Mouse (Mus musculus) thymus, adult 2 months (tissue): ENCODE results near the gene S100a1. TPM values are rescaled to one million over a fixed set of nuclear protein-coding genes. Genes with fewer than 3 reads are reported as not detected.

ENCODE experiments used
- DNase-seq: peaks from one replicate; pipeline ENCODE4 v3.0.0; 2021
- H3K27ac ChIP-seq: fragments of 200-500 bp; 2 replicates; pipeline ENCODE4 v1.5.1; 2012; ENCODE audit warnings: low read length, control low read depth; ENCODE audit not compliant: control insufficient read depth, insufficient read depth
- H3K27me3 ChIP-seq: fragments of 200-500 bp; 2 replicates; pipeline ENCODE4 v1.6.1; 2012; ENCODE audit warnings: mild to moderate bottlenecking, low read length, moderate library complexity, mixed read lengths; ENCODE audit not compliant: control insufficient read depth, insufficient read depth
- H3K36me3 ChIP-seq: fragments of 200-500 bp; 2 replicates; pipeline ENCODE4 v1.6.1; 2012; ENCODE audit warnings: mild to moderate bottlenecking, low read length, moderate library complexity; ENCODE audit not compliant: control insufficient read depth, insufficient read depth
- H3K4me1 ChIP-seq: fragments of 200-500 bp; replicated peaks from 2 replicates; pipeline ENCODE4 v1.6.1; 2012; ENCODE audit warnings: low read length; ENCODE audit not compliant: control insufficient read depth, insufficient read depth
- H3K4me3 ChIP-seq: fragments of 200-500 bp; 2 replicates; pipeline ENCODE4 v1.5.1; 2012; ENCODE audit warnings: mild to moderate bottlenecking, low read length, control low read depth, moderate library complexity; ENCODE audit not compliant: control insufficient read depth, insufficient read depth
- CTCF ChIP-seq: fragments of 200-500 bp; IDR thresholded peaks from 2 replicates; pipeline ENCODE4 v1.5.1; 2012; ENCODE audit warnings: mild to moderate bottlenecking, control low read depth, low read length, moderate library complexity, borderline replicate concordance; ENCODE audit not compliant: control insufficient read depth, poor library complexity, insufficient read depth; ENCODE audit errors: extremely low read depth
- POLR2A ChIP-seq: fragments of 200-500 bp; IDR thresholded peaks from 2 replicates; pipeline ENCODE4 v1.6.1; 2012; ENCODE audit warnings: mild to moderate bottlenecking, low read length, control low read depth, moderate library complexity; ENCODE audit not compliant: control insufficient read depth, poor library complexity, insufficient read depth; ENCODE audit errors: extremely low read depth
- WGBS: fragments of 180-500 bp; shearing (Covaris S2); methylation state at CpG from one replicate; pipeline ENCODE4 v1.1.7; 2018; 5-methylcytosine and 5-hydroxymethylcytosine counted together
- polyA plus RNA-seq: library from polyadenylated mRNA; depleted of rRNA; stranded (reverse); fragments of >200 nt; gene quantifications from 2 replicates; pipeline ENCODE4 v1.2.3, GENCODE M21; 2012

Gene S100a1
- polyA plus RNA-seq, 1 experiment = 122 TPM

GRCm38 (mm10) chr3:90488576-90488975 lies 25.6 kb downstream of the S100a1 start:
- WGBS = 97% methylated on average over 6 of the region's 6 CpGs

GRCm38 (mm10) chr3:90486998-90487397 lies 27.2 kb downstream of the S100a1 start:
- H3K4me3 ChIP-seq = no peak overlapping the region
- WGBS = 95% methylated on average over 5 of the region's 5 CpGs
- DNase-seq = no peak
- TF ChIP-seq CTCF = no peak
- TF ChIP-seq POLR2A = no peak
- no peak overlapping the region for H3K27ac ChIP-seq
- peaks cover 59% of the 10 kb centered on the region for H3K36me3 ChIP-seq
- H3K4me1 ChIP-seq = 0 out of 2 replicates have a peak, but pooled peaks cover 2% of the 10 kb centered on the region
- H3K27me3 ChIP-seq = no peaks in the 10 kb centered on the region

More at GRCm38 (mm10) chr3:90488576-90488975, 25.6 kb downstream of the S100a1 start:
- TF ChIP-seq POLR2A = no peak
- TF ChIP-seq CTCF = no peak
- H3K27me3 ChIP-seq = no peaks in the 10 kb centered on the region
- H3K4me1 ChIP-seq = 0 out of 2 replicates have a peak, but pooled peaks cover 2% of the 10 kb centered on the region
- no peak for DNase-seq
- H3K27ac ChIP-seq = no peak overlapping the region
- no peak overlapping the region for H3K4me3 ChIP-seq
- H3K36me3 ChIP-seq = peaks cover 44% of the 10 kb centered on the region

- Histone ChIP-seq H3K36me3 (peaks cover 9% of the 10 kb centered on the region), H3K4me3 (peak within 1 kb of the TSS; percentile 88), H3K4me1 (peaks cover 3% of the 10 kb centered on the region), H3K27me3 (no peaks in the 10 kb centered on the region), H3K27ac (peak within 1 kb of the TSS; percentile 61)
- WGBS = under 1% methylated on average over 45 of the region's 45 CpGs
- peak; percentile 93 for DNase-seq
- TF ChIP-seq CTCF (peak; percentile 19; the same call in 1 of the 2 replicates), POLR2A (peak; percentile 42; the same call in 1 of the 2 replicates)
Measured at GRCm38 (mm10) chr3:90475831-90476611, 38.2 kb downstream of the S100a1 start, which contains the start of gene Ilf2. TSS of gene Ilf2 (plus strand) at chr3:90476126.

GRCm38 (mm10) chr3:90475151-90475830 lies 38.9 kb downstream of the S100a1 start:
- TF ChIP-seq CTCF (no peak), POLR2A (no peak)
- WGBS = 36% methylated on average over 16 of the region's 16 CpGs
- Histone ChIP-seq H3K4me1 (peaks cover 3% of the 10 kb centered on the region), H3K27me3 (no peaks in the 10 kb centered on the region), H3K4me3 (no peak overlapping the region), H3K36me3 (peaks cover 2% of the 10 kb centered on the region), H3K27ac (no peak overlapping the region)
- no peak for DNase-seq

- Histone ChIP-seq H3K4me1 (peaks cover 3% of the 10 kb centered on the region), H3K36me3 (no peaks in the 10 kb centered on the region), H3K27ac (no peak overlapping the region), H3K27me3 (no peaks in the 10 kb centered on the region), H3K4me3 (no peak overlapping the region)
- peak; percentile 80 for DNase-seq
- no peak for TF ChIP-seq POLR2A
- TF ChIP-seq CTCF = no peak
- 6% methylated on average over 3 of the region's 3 CpGs for WGBS
Measured at GRCm38 (mm10) chr3:90472213-90472612, 42.0 kb downstream of the S100a1 start.

GRCm38 (mm10) chr3:90467618-90468300 lies 46.4 kb downstream of the S100a1 start:
- Histone ChIP-seq H3K27ac (no peak overlapping the region), H3K4me3 (no peak overlapping the region), H3K27me3 (peaks cover 16% of the 10 kb centered on the region; the same call in 1 of the 2 replicates), H3K36me3 (no peaks in the 10 kb centered on the region), H3K4me1 (peaks cover 9% of the 10 kb centered on the region; the same call in 1 of the 2 replicates)
- no peak for DNase-seq
- TF ChIP-seq CTCF (no peak), POLR2A (no peak)
- WGBS = 89% methylated on average over 10 of the region's 10 CpGs
